Mouse (Mus musculus): ENCODE measurements at regions not wholly inside any gene's neighbourhood (a gene's known extent, or its start where the extent isn't known, plus 50 kb on each side); places are given as distances from the start of the nearest gene placed in this dataset.

DNA sequence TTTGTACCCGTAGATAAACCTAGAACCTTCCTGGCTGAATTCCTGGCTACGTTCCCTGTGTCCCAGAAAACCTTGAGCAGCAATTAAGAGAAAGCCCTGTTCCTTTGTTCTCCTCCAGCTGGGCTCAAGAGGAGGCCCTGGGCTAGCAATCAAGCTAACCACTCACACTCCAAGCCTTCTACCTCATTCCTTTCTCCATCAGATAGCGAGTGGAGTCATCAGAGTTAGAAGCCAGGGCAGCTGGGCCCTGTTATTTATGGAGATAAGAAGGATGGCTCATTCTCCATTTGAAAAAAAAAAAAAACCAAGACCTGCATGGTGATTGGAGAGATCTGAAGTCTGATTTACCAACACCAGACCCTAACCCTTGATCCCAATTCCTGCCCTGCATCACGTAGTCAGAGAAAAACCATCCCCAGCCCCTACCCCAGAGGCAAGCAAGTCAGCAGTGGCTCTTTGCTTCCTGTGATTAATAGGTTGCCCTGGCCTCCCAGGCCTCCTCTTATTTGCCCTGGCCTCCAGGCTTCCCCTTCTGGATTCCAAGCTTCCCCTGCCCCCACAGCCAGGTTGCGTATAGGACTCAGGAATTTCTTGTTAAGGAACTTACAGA is 181.3 kb upstream of the Bcor start:
- Histone ChIP-seq H3K4me1 (ENCODE audit: control insufficient read depth, insufficient read depth, low read length) (no peaks in the 10 kb centered on the region), H3K27ac (ENCODE audit: low read depth, low read length) (no peak overlapping the region), H3K4me3 (ENCODE audit: low read depth, low read length) (no peak overlapping the region), H3K36me3 (ENCODE audit: control insufficient read depth, insufficient read depth, low read length) (no peaks in the 10 kb centered on the region), H3K4me2 (no peak overlapping the region), H3K27me3 (ENCODE audit: control insufficient read depth, insufficient read depth, low read length) (no peaks in the 10 kb centered on the region), H3K9me3 (ENCODE audit: control insufficient read depth, low read length) (no peaks in the 10 kb centered on the region), H3K9ac (ENCODE audit: low read length) (no peak overlapping the region)
- DNase-seq (ENCODE audit: low spot score, missing footprints) = no peak
- whole genome bisulfite sequencing = 74% methylated on average over 5 of the region's 5 CpGs
- ATAC-seq (ENCODE audit: low FRiP score) = no peak

DNA sequence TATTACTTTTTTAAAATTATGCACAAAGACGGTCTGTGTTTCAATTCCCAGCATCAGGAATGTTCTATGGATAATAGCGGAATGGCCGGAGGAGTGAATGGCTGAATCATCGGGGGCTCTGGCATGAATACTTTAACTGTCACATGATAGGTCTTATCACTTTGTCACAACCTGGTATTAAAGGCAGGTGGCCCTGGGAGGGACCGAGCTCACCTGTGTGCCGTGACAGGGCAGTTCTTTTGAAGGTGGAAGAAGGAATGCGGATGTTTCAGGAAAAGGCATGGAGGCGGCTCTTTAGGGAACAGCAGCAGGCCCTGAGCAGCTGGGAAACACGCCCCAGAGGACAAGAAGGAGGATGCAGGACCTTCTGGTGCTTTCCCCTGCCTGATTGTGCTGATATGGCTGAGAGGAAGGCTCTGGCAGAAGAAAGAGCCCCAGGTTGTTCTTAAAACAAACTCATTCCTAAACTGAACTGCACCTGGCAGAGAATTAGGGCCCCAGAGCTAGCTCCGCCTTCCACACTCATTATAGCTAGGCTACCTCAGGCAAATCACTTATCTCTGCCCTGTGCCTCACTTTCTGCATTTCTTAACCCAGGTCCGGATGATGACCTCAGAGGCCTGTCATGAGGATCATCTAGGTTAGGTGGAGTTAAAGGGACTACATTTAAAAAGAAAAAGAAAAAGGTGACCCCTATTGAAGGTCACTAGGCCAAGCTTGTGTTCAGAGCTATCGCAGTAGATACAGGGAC is 184.8 kb upstream of the Bcor start:
- no peaks in the 10 kb centered on the region for H3K27me3 ChIP-seq (ENCODE audit: control insufficient read depth, insufficient read depth, low read length)
- 87% methylated on average over 12 of the region's 12 CpGs for WGBS

GRCm38 (mm10) chrX:12346856-12347255 is 186.7 kb upstream of the Bcor start:
- H3K36me3 ChIP-seq (ENCODE audit: control insufficient read depth, insufficient read depth, low read length) = no peaks in the 10 kb centered on the region
- no peaks in the 10 kb centered on the region for H3K9me3 ChIP-seq (ENCODE audit: control insufficient read depth, low read length)
- 86% methylated on average over 3 of the region's 3 CpGs for WGBS
- no peaks in the 10 kb centered on the region for H3K27me3 ChIP-seq (ENCODE audit: control insufficient read depth, insufficient read depth, low read length)
- H3K4me3 ChIP-seq (ENCODE audit: low read depth, low read length) = no peak overlapping the region
- DNase-seq (ENCODE audit: low spot score, missing footprints) = no peak
- no peak overlapping the region for H3K9ac ChIP-seq (ENCODE audit: low read length)
- H3K4me2 ChIP-seq = no peak overlapping the region
- ATAC-seq (ENCODE audit: low FRiP score) = no peak
- no peaks in the 10 kb centered on the region for H3K4me1 ChIP-seq (ENCODE audit: control insufficient read depth, insufficient read depth, low read length)
- no peak overlapping the region for H3K27ac ChIP-seq (ENCODE audit: low read depth, low read length)

More for the DNA sequence above, 184.8 kb upstream of the Bcor start:
- Histone ChIP-seq H3K4me1 (ENCODE audit: control insufficient read depth, insufficient read depth, low read length) (no peaks in the 10 kb centered on the region), H3K4me3 (ENCODE audit: low read depth, low read length) (no peak overlapping the region), H3K4me2 (no peak overlapping the region), H3K36me3 (ENCODE audit: control insufficient read depth, insufficient read depth, low read length) (no peaks in the 10 kb centered on the region), H3K9ac (ENCODE audit: low read length) (no peak overlapping the region), H3K27ac (ENCODE audit: low read depth, low read length) (no peak overlapping the region), H3K9me3 (ENCODE audit: control insufficient read depth, low read length) (no peaks in the 10 kb centered on the region)
- no peak for ATAC-seq (ENCODE audit: low FRiP score)
- DNase-seq (ENCODE audit: low spot score, missing footprints) = no peak

DNA sequence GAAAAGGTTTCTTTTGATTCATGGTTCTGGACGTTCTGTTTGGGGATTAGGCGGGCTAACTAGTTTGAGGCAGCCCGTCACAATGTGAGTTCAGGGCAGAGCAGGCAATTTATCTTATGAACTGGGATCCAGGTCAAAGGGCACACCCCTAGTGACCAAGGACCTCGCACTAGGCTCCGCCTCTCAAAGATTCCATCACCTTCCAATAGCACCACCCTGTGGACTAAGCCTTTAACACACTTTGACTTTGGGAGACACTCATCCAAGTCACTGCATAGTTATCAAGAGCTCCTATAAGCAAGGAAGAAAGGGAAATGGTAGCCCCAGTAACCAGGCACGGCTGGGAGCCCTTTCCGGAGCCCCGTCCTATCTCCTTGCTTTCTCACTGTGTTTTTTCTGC is 188.0 kb upstream of the Bcor start:
- WGBS = 45% methylated on average over 8 of the region's 8 CpGs
- Histone ChIP-seq H3K27ac (ENCODE audit: low read depth, low read length) (no peak overlapping the region), H3K27me3 (ENCODE audit: control insufficient read depth, insufficient read depth, low read length) (no peaks in the 10 kb centered on the region), H3K4me2 (no peak overlapping the region), H3K9me3 (ENCODE audit: control insufficient read depth, low read length) (no peaks in the 10 kb centered on the region), H3K9ac (ENCODE audit: low read length) (no peak overlapping the region), H3K4me3 (ENCODE audit: low read depth, low read length) (no peak overlapping the region), H3K36me3 (ENCODE audit: control insufficient read depth, insufficient read depth, low read length) (no peaks in the 10 kb centered on the region), H3K4me1 (ENCODE audit: control insufficient read depth, insufficient read depth, low read length) (no peaks in the 10 kb centered on the region)
- DNase-seq (ENCODE audit: low spot score, missing footprints) (no peak), ATAC-seq (ENCODE audit: low FRiP score) (no peak)

- Histone ChIP-seq H3K36me3 (ENCODE audit: control insufficient read depth, insufficient read depth, low read length) (no peaks in the 10 kb centered on the region), H3K27ac (ENCODE audit: low read depth, low read length) (no peak overlapping the region), H3K4me2 (no peak overlapping the region), H3K9me3 (ENCODE audit: control insufficient read depth, low read length) (no peaks in the 10 kb centered on the region), H3K4me1 (ENCODE audit: control insufficient read depth, insufficient read depth, low read length) (0 out of 2 replicates have a peak, but pooled peaks cover 2% of the 10 kb centered on the region), H3K27me3 (ENCODE audit: control insufficient read depth, insufficient read depth, low read length) (no peaks in the 10 kb centered on the region; the same call in 1 of the 2 replicates), H3K9ac (ENCODE audit: low read length) (no peak overlapping the region), H3K4me3 (ENCODE audit: low read depth, low read length) (no peak overlapping the region)
- DNase-seq (ENCODE audit: low spot score, missing footprints) (no peak), ATAC-seq (ENCODE audit: low FRiP score) (no peak)
- WGBS = 90% methylated on average over 2 of the region's 2 CpGs
Measured at GRCm38 (mm10) chrX:12354875-12355274, 194.7 kb upstream of the Bcor start.

GRCm38 (mm10) chrX:12358026-12358425 is 197.9 kb upstream of the Bcor start:
- no peaks in the 10 kb centered on the region for H3K36me3 ChIP-seq (ENCODE audit: control insufficient read depth, insufficient read depth, low read length)
- no peak overlapping the region for H3K4me2 ChIP-seq
- H3K9ac ChIP-seq (ENCODE audit: low read length) = no peak overlapping the region
- no peaks in the 10 kb centered on the region for H3K9me3 ChIP-seq (ENCODE audit: control insufficient read depth, low read length)
- no peak overlapping the region for H3K4me3 ChIP-seq (ENCODE audit: low read depth, low read length)
- no peak overlapping the region for H3K27ac ChIP-seq (ENCODE audit: low read depth, low read length)
- DNase-seq (ENCODE audit: low spot score, missing footprints) = no peak
- H3K4me1 ChIP-seq (ENCODE audit: control insufficient read depth, insufficient read depth, low read length) = 0 out of 2 replicates have a peak, but pooled peaks cover 2% of the 10 kb centered on the region
- ATAC-seq (ENCODE audit: low FRiP score) = no peak
- H3K27me3 ChIP-seq (ENCODE audit: control insufficient read depth, insufficient read depth, low read length) = peaks cover 2% of the 10 kb centered on the region; the same call in 1 of the 2 replicates
- WGBS = 65% methylated on average over 1 of the region's 1 CpGs

DNA sequence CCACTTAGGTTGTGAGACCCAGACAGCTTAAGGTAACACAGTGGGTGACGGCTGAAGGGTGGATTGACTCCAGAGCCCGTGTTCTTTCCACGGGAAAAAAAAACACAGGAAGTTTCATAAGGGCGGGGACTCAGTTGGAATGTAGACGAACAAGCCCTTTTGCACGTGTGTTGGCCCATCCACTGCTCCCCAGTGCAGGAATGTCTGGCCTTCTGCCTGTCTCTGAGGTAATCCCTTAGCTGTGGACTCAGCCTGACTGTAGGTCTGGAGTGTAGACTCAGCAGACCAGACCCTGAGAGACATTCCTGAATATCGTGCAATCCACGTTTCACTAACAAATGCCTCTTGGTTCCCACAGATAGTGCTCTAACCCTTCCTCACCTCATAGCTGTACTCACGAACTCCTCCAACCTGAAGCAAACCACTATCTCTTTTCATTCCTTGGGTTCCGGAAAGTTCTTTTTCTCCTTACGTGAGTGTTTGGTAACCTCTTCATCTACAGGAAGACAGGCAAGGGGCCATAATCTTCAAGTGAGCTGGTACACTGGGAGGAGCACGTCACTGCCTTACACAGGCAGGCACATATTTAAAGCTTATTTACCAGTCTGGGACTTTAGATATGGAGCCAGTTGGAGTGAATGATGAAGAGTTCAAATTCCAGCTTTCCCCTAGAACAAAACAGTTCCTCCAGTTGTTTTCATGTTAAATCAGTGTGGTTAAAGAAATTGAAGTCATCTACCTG is 205.6 kb upstream of the Bcor start:
- peaks cover 6% of the 10 kb centered on the region for H3K27me3 ChIP-seq (ENCODE audit: control insufficient read depth, insufficient read depth, low read length)
- ATAC-seq (ENCODE audit: low FRiP score) = no peak
- 82% methylated on average over 12 of the region's 12 CpGs for WGBS

GRCm38 (mm10) chrX:12366801-12367200 is 206.6 kb upstream of the Bcor start:
- H3K4me2 ChIP-seq = no peak overlapping the region
- H3K27me3 ChIP-seq (ENCODE audit: control insufficient read depth, insufficient read depth, low read length) = peaks cover 6% of the 10 kb centered on the region
- no peak overlapping the region for H3K27ac ChIP-seq (ENCODE audit: low read depth, low read length)
- H3K9me3 ChIP-seq (ENCODE audit: control insufficient read depth, low read length) = no peaks in the 10 kb centered on the region
- WGBS = 77% methylated on average over 6 of the region's 6 CpGs
- no peak overlapping the region for H3K4me3 ChIP-seq (ENCODE audit: low read depth, low read length)
- no peaks in the 10 kb centered on the region for H3K36me3 ChIP-seq (ENCODE audit: control insufficient read depth, insufficient read depth, low read length)
- no peak for ATAC-seq (ENCODE audit: low FRiP score)
- no peaks in the 10 kb centered on the region for H3K4me1 ChIP-seq (ENCODE audit: control insufficient read depth, insufficient read depth, low read length)
- no peak for DNase-seq (ENCODE audit: low spot score, missing footprints)
- no peak overlapping the region for H3K9ac ChIP-seq (ENCODE audit: low read length)

More for the DNA sequence above, 205.6 kb upstream of the Bcor start:
- Histone ChIP-seq H3K27ac (ENCODE audit: low read depth, low read length) (no peak overlapping the region), H3K4me1 (ENCODE audit: control insufficient read depth, insufficient read depth, low read length) (no peaks in the 10 kb centered on the region), H3K4me2 (no peak overlapping the region), H3K36me3 (ENCODE audit: control insufficient read depth, insufficient read depth, low read length) (no peaks in the 10 kb centered on the region), H3K9ac (ENCODE audit: low read length) (no peak overlapping the region), H3K4me3 (ENCODE audit: low read depth, low read length) (no peak overlapping the region), H3K9me3 (ENCODE audit: control insufficient read depth, low read length) (no peaks in the 10 kb centered on the region)
- DNase-seq (ENCODE audit: low spot score, missing footprints) = no peak

GRCm38 (mm10) chrX:12373670-12374069 is 213.5 kb upstream of the Bcor start:
- DNase-seq (ENCODE audit: low spot score, missing footprints) (no peak), ATAC-seq (ENCODE audit: low FRiP score) (no peak)
- Histone ChIP-seq H3K36me3 (ENCODE audit: control insufficient read depth, insufficient read depth, low read length) (no peaks in the 10 kb centered on the region), H3K9ac (ENCODE audit: low read length) (no peak overlapping the region), H3K4me1 (ENCODE audit: control insufficient read depth, insufficient read depth, low read length) (no peaks in the 10 kb centered on the region), H3K4me2 (no peak overlapping the region), H3K27me3 (ENCODE audit: control insufficient read depth, insufficient read depth, low read length) (no peaks in the 10 kb centered on the region), H3K4me3 (ENCODE audit: low read depth, low read length) (no peak overlapping the region), H3K27ac (ENCODE audit: low read depth, low read length) (no peak overlapping the region), H3K9me3 (ENCODE audit: control insufficient read depth, low read length) (no peaks in the 10 kb centered on the region)
- 82% methylated on average over 6 of the region's 6 CpGs for WGBS
